Mouse (Mus musculus): ENCODE results near the gene Slc6a13. TPM values are rescaled to one million over a fixed set of nuclear protein-coding genes. Genes with fewer than 3 reads are reported as not detected.

Gene Slc6a13
- total RNA-seq (2015; ENCODE audit: low replicate concordance) (2.2 TPM in 1 of 2 replicates, not detected in the other), total RNA-seq (2017; ENCODE audit: low replicate concordance) (3.3 TPM in 1 of 2 replicates, not detected in the other)

DNA sequence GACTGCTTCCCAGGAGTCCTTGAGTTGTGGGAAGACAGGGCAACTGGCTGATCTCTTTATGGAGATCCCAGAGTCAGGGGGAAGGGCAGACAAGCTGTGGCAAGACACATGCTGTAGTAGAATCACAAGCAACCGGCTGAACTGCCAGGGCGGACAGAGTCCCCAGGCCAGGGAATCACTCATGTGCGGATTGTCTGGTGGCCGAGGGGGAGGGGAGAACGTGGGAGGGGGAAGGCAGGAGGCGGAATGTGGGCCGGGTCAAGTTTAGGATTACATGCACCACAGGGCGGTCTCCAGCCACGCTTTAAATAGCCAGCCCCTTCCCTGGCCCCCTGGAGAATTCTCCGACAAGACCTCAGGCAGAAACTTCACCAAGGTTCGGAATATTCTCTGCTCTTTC, at the start of gene Slc6a13:
Gene Slc6a13 (plus strand): TSS at position 274 of the 400 bp plus-strand sequence.
- ATAC-seq (replicated peaks; ENCODE audit: low FRiP score, poor library complexity, severe bottlenecking) = no peak

- ATAC-seq (replicated peaks; ENCODE audit: low FRiP score, poor library complexity, severe bottlenecking) = no peak
These were observed 49.6 kb upstream of the Slc6a13 start for GRCm38 (mm10) chr6:121250406-121250805.

DNA sequence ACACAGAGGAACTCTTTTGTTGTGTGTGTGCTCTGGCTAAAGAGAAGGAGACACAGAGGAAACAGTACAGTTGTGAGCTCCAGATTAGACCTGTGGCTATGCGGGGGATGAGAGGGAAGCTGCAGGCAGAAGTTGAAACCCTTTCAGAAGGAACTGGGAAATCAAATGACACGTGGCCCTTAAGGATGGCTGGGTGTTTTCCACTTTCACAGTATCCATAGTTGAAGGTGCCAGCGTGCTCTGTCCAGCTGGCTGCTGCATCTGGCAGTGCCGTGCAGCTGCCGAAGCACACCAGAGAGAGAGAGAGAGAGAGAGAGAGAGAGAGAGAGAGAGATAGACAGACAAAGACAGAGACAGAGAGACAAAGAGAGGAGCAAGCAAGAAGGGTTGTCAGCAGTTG, 48.8 kb upstream of the Slc6a13 start:
- no peak for ATAC-seq (replicated peaks; ENCODE audit: low FRiP score, poor library complexity, severe bottlenecking)

GRCm38 (mm10) chr6:121260548-121260947, 39.5 kb upstream of the Slc6a13 start:
- ATAC-seq (replicated peaks; ENCODE audit: low FRiP score, poor library complexity, severe bottlenecking) = peak; percentile 79; the same call in 1 of the 2 replicates

GRCm38 (mm10) chr6:121261233-121261632, 38.8 kb upstream of the Slc6a13 start:
- no peak for ATAC-seq (replicated peaks; ENCODE audit: low FRiP score, poor library complexity, severe bottlenecking)

- no peak for ATAC-seq (replicated peaks; ENCODE audit: low FRiP score, poor library complexity, severe bottlenecking)
These were observed 38.0 kb upstream of the Slc6a13 start for GRCm38 (mm10) chr6:121262004-121262403.

DNA sequence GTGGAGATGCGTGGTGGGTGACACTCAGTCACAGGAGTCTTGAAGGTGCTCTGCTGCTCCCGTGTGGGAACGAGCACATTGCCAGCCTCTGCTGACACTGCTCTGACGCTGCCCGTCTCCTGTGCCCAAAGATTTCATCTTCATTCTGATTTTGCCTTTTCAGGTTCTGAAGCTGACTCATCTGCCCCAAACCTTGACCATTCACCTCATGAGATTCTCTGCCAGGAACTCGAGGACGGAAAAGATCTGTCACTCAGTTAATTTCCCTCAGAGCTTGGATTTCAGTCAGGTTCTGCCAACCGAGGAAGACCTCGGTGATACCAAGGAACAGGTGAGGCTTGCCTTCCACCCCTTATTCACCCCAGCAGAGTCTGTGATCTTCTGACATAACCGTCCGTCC, 37.5 kb upstream of the Slc6a13 start:
- no peak for ATAC-seq (replicated peaks; ENCODE audit: low FRiP score, poor library complexity, severe bottlenecking)

DNA sequence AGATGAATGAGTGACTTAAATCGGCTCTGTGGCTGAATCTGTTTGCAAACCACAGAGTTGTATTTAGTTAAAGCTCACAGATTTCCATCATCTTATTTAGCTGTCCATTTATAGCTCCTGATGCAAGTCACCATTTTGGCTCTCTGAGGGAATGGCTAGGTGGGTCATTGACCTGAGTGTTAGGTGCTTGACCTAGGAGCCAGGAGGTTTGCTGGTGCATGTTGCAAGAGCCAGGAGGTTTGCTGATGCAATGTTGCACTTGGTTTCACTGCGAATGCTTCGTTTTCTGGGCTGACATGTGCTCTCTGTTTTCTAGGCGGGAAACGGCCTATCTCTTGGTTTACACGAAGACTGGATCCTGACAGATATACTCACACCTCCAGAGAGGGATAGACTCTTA, 29.9 kb upstream of the Slc6a13 start:
- no peak for ATAC-seq (replicated peaks; ENCODE audit: low FRiP score, poor library complexity, severe bottlenecking)

GRCm38 (mm10) chr6:121271707-121272074, 28.3 kb upstream of the Slc6a13 start:
- no peak for ATAC-seq (replicated peaks; ENCODE audit: low FRiP score, poor library complexity, severe bottlenecking)

DNA sequence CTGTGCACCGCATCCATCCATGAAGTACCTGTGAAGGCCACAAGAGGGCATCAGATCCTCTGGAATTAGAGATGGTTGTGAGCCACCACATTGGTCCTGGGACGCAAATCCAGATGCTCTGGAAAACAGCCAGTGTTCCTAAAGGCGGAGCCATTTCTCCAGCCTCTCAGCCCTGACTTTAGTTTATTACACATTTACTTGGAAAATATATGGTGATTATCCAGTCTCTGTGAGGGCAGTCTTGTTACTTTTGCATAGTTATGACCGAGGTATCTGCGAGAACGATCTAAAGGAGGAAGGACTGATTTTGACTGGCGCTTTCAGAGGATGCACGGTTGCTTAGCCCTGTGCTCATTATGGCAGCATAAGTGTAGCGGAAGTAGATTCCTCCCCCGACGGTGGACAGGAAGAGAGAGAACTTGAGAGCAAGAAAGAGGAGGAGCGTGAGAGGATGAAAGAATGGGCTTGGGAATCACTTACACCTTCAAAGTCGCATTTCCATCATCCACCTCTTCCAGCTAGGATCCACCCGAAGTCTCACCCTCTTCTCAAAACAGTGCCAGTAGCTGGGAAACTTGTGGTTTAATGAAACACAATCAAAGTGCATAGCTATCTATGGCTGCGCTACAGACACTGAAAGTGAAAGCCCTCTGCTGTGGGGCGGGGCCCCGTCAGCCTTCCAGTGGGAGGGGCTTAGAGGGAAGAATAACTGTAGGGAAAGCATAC, 27.8 kb upstream of the Slc6a13 start:
- peak; percentile 95 for ATAC-seq (replicated peaks; ENCODE audit: low FRiP score, poor library complexity, severe bottlenecking)

- ATAC-seq (replicated peaks; ENCODE audit: low FRiP score, poor library complexity, severe bottlenecking) = no peak
These were observed 25.7 kb upstream of the Slc6a13 start for GRCm38 (mm10) chr6:121274356-121274755.

DNA sequence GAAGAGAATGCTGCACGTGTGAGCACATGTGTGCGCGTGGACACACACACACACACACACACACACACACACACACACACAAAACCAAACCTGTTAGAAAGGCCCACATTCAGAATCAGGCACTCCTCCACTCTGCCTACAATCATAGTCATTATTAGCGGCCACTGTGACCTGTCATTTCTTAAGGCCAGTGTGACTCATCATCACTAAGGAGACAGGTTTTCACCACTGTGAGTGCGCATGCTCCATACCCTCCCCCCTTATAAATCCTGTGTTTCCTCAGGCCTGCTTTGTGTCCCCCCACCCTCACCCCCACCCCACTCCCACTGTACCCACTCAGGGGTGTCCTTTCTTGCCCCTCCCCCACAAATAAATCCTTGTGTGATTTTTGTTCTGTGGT, 15.9 kb upstream of the Slc6a13 start:
- no peak for ATAC-seq (replicated peaks; ENCODE audit: low FRiP score, poor library complexity, severe bottlenecking)

GRCm38 (mm10) chr6:121299317-121299716, 710 bp upstream of the Slc6a13 start:
- ATAC-seq (replicated peaks; ENCODE audit: low FRiP score, poor library complexity, severe bottlenecking) = no peak

DNA sequence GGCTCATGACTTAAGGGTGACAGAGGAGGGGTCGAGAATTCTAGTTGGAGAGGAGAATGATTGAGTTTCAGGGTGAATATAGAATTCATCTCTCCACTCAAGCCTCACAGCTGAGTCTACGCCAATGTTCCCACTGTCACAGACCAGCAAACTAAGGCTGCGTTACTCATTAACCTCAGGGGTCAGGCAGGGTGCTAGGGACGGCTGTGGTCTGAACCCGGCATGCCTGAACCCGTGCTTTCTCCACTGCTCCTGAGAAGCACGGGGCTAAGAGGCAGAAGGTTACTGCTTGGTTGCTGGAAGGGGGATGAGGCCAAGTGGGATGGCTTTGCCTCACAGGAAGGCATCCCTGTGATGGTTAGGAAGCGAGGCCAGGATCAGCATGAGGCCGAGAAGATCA, 477 bp downstream of the Slc6a13 start:
- ATAC-seq (replicated peaks; ENCODE audit: low FRiP score, poor library complexity, severe bottlenecking) = no peak

GRCm38 (mm10) chr6:121303466-121304220, 3.6 kb downstream of the Slc6a13 start:
- no peak for ATAC-seq (replicated peaks; ENCODE audit: low FRiP score, poor library complexity, severe bottlenecking)

DNA sequence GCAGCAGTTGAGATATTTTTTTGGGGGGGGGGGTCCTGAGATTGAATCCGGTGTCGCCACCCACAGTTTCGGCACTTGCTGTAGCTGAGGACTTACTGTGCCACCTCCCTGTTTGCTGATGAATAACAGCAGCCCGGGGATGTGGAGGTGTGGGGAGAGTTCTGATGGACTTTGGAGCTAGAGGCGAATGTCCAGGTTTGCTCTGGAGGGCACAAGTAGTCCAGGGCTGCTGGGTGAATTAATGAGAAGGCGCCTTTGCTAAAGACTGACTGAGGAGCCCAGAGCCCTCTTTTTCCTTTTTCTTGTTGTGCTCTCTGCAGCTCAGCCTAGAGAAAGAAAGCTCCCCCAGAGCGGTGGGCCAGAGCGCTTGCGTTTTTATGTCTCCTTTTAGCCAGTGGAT, 4.6 kb downstream of the Slc6a13 start:
- ATAC-seq (replicated peaks; ENCODE audit: low FRiP score, poor library complexity, severe bottlenecking) = no peak

GRCm38 (mm10) chr6:121305571-121305970, 5.5 kb downstream of the Slc6a13 start:
- no peak for ATAC-seq (replicated peaks; ENCODE audit: low FRiP score, poor library complexity, severe bottlenecking)

DNA sequence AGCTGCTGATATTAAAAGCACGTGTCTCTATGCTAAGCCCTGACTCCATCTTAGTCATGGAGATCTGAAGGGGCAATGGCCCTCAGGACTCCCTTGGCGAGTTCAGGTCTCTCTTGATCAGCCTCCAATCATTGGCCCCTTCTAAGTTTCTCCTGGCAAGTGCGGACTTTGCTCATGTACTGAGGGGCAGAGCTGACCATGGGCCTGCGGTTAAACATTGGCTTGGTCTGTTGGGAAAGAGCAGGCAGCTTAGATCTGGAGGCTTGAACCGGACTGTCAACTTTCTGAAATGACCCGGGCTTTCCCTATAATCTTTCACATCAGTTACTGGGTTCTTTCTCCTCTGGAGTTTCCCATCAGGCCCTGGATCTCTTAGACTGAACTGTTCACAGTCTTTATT, 11.0 kb downstream of the Slc6a13 start:
- no peak for ATAC-seq (replicated peaks; ENCODE audit: low FRiP score, poor library complexity, severe bottlenecking)

GRCm38 (mm10) chr6:121319099-121319498, 19.1 kb downstream of the Slc6a13 start:
- no peak for ATAC-seq (replicated peaks; ENCODE audit: low FRiP score, poor library complexity, severe bottlenecking)

- no peak for ATAC-seq (replicated peaks; ENCODE audit: low FRiP score, poor library complexity, severe bottlenecking)
These were observed 22.5 kb downstream of the Slc6a13 start for GRCm38 (mm10) chr6:121322381-121323110.

DNA sequence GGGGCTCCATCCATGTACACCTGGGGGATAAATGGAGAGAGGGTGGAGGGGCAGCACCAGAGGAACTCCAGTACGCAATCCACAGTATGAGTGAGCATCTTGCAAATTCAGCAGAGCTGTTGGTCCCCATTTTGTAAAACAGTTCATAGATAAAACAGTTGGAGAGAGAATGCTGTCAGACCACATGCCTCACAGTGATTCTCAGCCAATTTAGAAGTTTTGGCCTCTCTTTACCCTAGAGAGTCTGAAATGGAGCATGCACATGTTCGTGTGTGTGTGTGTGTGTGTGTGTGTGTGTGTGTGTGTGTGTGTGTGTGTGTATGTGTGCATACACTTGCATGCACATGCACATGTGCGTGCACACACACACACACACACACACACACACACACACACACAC, 25.3 kb downstream of the Slc6a13 start:
- no peak for ATAC-seq (replicated peaks; ENCODE audit: low FRiP score, poor library complexity, severe bottlenecking)
